Mouse (Mus musculus): ENCODE results near the gene Gm15114.
"Not testable (repeated sequence)": the region's sequence is repeated elsewhere in the genome, so short reads cannot be mapped to it uniquely, and the experiment has no call there.

The Gm15114 gene

DNA sequence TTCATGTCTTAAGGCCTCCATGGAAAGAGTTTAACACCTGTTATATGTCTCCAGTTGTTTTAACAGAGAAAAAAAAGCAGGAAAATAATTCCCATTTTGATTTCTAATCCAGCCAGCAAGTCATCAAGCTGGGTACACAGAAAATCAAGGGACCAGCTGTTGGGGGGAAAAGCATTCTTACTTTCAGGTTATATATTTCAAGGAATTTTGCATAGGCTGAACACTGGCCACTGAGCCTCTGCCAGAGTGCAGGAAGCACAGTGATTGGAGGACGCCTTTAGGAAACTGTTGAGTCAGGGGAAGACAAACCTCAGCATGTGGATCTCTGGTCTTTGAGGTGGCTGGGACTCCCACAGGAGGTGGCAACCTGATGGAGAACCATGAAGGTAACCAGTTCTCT, at the start of gene Gm15114:
Gene Gm15114 (plus strand): TSS at position 301 of the 400 bp plus-strand sequence.
- not testable (repeated sequence) for DNase-seq (ENCODE audit: extremely low spot score)

All from embryo, embryonic 9.5 days (tissue).